Comparison of ENCODE assay signal across 8 mouse cellular contexts in the genomic region with DNA sequence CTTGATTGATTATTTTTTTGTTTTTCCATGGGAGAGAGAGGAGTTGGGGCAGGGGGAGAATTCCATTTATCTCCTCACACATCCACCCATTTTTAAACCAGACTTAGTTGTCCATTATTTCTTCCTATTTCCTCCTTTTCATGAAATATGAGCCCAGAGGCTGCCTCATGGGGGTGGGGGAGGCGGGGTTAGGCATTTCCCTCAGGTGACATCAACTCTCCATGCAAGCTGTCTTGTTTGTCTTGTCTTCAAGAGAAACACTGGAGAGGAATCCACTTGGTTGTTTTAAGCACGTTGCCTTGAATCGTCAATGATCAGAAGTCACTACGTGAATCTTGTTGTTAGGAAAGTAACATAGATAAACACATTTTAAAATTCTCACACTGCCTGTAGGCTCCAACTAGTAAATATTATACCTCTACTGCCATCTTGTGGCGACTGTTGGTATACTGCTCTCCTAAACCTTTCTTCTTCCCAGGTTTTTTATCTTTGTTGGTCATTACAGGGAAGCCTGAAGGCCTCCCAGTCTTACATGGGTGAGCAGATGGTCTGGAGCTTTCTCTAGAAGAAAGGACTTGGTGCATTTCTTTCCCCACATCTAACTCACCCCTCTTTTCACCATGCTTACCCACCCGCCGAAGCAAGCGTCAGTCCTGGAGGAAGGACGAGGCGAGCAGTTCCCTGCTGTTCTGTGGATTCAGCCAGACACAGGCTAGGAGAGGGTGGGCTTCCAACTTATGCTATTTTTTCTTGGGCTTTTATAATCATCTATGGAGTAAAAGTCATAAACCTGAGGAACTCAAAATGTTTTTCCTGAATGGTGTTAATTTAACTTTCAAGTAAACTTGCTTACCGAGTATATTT. TPM values are rescaled to one million over a fixed set of nuclear protein-coding genes. Genes with fewer than 3 reads are reported as not detected.
DNase-seq lines count a peak whose midpoint lies in the region; ATAC-seq and TF ChIP-seq lines count a peak whose summit lies in the region.

No protein-coding gene starts in this region.

- no peaks in the 10 kb centered on the region for H3K9me3 ChIP-seq in hindbrain, embryonic 16.5 days (ENCODE audit: control insufficient read depth, low read length)
- no peaks in the 10 kb centered on the region for H3K9me3 ChIP-seq in stomach, embryonic 14.5 days (ENCODE audit: control insufficient read depth, low read depth, low read length)

- peak; percentile 80 for ATAC-seq in hindbrain, embryonic 16.5 days
- ATAC-seq in megakaryocyte progenitor cell, adult 5-6 weeks (replicated peaks; ENCODE audit: poor library complexity): peak; percentile 90
- ATAC-seq in stomach, embryonic 14.5 days (ENCODE audit: insufficient number of reproducible peaks, insufficient read depth, low FRiP score, low read depth): peak; percentile 49; the same call in 1 of the 2 replicates

- no peak overlapping the region for H3K9ac ChIP-seq in hindbrain, embryonic 16.5 days (ENCODE audit: low read depth, low read length)
- H3K9ac ChIP-seq in stomach, embryonic 14.5 days (replicated peaks; ENCODE audit: low read depth, low read length): no peak overlapping the region

- intact Hi-C loops in left cerebral cortex, adult 2 months (cut with DNase I): loop anchor here (5.0 to 10.0 kb wide), 4 partner anchors 914 to 1541 kb away; no protein-coding TSS in a partner anchor

- 33% methylated on average over 11 of the region's 11 CpGs for WGBS in hindbrain, embryonic 16.5 days
- 46% methylated on average over 11 of the region's 11 CpGs for WGBS in stomach, embryonic 14.5 days

- no peaks in the 10 kb centered on the region for H3K36me3 ChIP-seq in hindbrain, embryonic 16.5 days (ENCODE audit: control insufficient read depth, insufficient read depth, low read length)
- no peaks in the 10 kb centered on the region for H3K36me3 ChIP-seq in stomach, embryonic 14.5 days (ENCODE audit: control insufficient read depth, insufficient read depth, low read length)

- no peak overlapping the region for H3K27ac ChIP-seq in hindbrain, embryonic 16.5 days (ENCODE audit: low read depth, low read length)
- H3K27ac ChIP-seq in left cerebral cortex, adult 2 months: no peak overlapping the region
- H3K27ac ChIP-seq in stomach, embryonic 14.5 days (ENCODE audit: low read length): no peak overlapping the region

- no peaks in the 10 kb centered on the region for H3K4me1 ChIP-seq in hindbrain, embryonic 16.5 days (ENCODE audit: control insufficient read depth, insufficient read depth, low read depth, low read length)
- 0 out of 2 replicates have a peak, but pooled peaks cover 10% of the 10 kb centered on the region for H3K4me1 ChIP-seq in stomach, embryonic 14.5 days (ENCODE audit: control insufficient read depth, insufficient read depth, low read length)

- H3K4me2 ChIP-seq in hindbrain, embryonic 16.5 days (ENCODE audit: low read length): no peak overlapping the region
- no peak overlapping the region; the same call in 1 of the 2 replicates for H3K4me2 ChIP-seq in stomach, embryonic 14.5 days (replicated peaks; ENCODE audit: low read depth, low read length)

- peak; percentile 92 for TF ChIP-seq CTCF in left cerebral cortex, adult 2 months (IDR thresholded peaks at IDR 0.05)

- H3K4me3 ChIP-seq in hindbrain, embryonic 16.5 days (ENCODE audit: low read length): no peak overlapping the region
- H3K4me3 ChIP-seq in left cerebral cortex, adult 2 months: no peak overlapping the region
- no peak overlapping the region for H3K4me3 ChIP-seq in stomach, embryonic 14.5 days (ENCODE audit: low read depth, low read length)

- no peaks in the 10 kb centered on the region for H3K27me3 ChIP-seq in hindbrain, embryonic 16.5 days (replicated peaks; ENCODE audit: control insufficient read depth, insufficient read depth, low read length)
- H3K27me3 ChIP-seq in stomach, embryonic 14.5 days (ENCODE audit: control insufficient read depth, insufficient read depth, low read length): no peaks in the 10 kb centered on the region

- DNase-seq in ovary, postnatal 14 days (ENCODE audit: low spot score): peak; percentile 55
- no peak for DNase-seq in ovary, adult 18-20 months (ENCODE audit: low spot score)
- peak; percentile 34 for DNase-seq in cerebellum, adult 8-10 months
- DNase-seq in forelimb bud, embryonic 11.5 days (ENCODE audit: low read depth, low spot score): peak; percentile 81
- peak; percentile 44 to 64 for DNase-seq in left cerebral cortex, adult 2 months (ENCODE audit: extremely low spot score in 1 of 2, low spot score in 2 of 2)

RNA-seq across cellular contexts. Expression of a gene that starts 8.7 kb away (rescaled TPM):
- 4.8 and 5.1 TPM in 2 replicates for polyA plus RNA-seq in hindbrain, embryonic 16.5 days (2015; fragmentation: Nextera tagmentation; extraction: Ambion mirVana)
- 10 to 100 TPM; 18.9 to 21.9 TPM for total RNA-seq in left cerebral cortex, adult 2 months (2021)
- total RNA-seq in megakaryocyte progenitor cell, adult 5-6 weeks (2015): 0.54 and 1.1 TPM in 2 replicates
- total RNA-seq in megakaryocyte progenitor cell, adult 5-6 weeks (2017): 0.75 and 1.4 TPM in 2 replicates
- 19.8 and 21.1 TPM in 2 replicates for polyA plus RNA-seq in stomach, embryonic 14.5 days (2014; fragmentation: Nextera tagmentation; extraction: Ambion mirVana)

Comparison
In these comparisons a context has a peak if more than half of its experiments do, and no peak if none do; other contexts are left out.
1. RNA of a gene that starts 8.7 kb away (total RNA-seq): 18.9 to 21.9 TPM in left cerebral cortex, adult 2 months; 0.54 to 1.4 TPM in megakaryocyte progenitor cell, adult 5-6 weeks; every median in the first group is over 4 times any median in the second.
2. Peak in every context shown above with its lines, with median percentiles within 50 percentile points of each other: ATAC-seq.